Mouse (Mus musculus): ENCODE data around the gene Nrcam.

DNA sequence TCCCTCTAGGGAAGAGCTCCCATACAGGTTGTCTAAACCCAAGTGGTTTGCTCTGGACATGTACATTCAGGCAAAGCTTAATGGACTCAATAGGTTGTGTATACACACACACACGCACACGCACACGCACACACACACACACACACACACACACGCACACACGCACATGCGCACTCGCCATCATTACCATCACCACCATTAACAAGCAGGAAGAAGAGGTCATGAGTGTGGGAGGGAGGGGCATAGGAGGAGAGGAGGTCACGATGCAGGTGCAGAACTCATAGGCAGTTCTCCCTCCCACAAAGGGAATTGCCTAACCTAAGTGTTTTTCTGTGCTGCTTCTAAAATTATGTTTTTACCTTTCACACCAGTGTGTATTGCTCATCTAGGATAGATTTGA is 41.7 kb upstream of the Nrcam start:
- TF ChIP-seq POLR2A (IDR thresholded peaks at IDR 0.05; ENCODE audit: low read depth, low read length) (no peak), MEF2A (IDR thresholded peaks at IDR 0.05; ENCODE audit: borderline replicate concordance, low read depth, low read length) (no peak), CTCF (conservative IDR thresholded peaks at IDR 0.05 in 1 of 2, IDR thresholded peaks at IDR 0.05 in 1 of 2; ENCODE audit: low read depth in 2 of 2, low read length in 2 of 2) (no peak), RCOR1 (conservative IDR thresholded peaks at IDR 0.05; ENCODE audit: low read depth, low read length) (no peak), PAX5 (IDR thresholded peaks at IDR 0.05; ENCODE audit: low read length) (no peak), HCFC1 (IDR thresholded peaks at IDR 0.05; ENCODE audit: low read depth, low read length) (no peak), EP300 (IDR thresholded peaks at IDR 0.05; ENCODE audit: low read length) (no peak)
